Mouse (Mus musculus) erythroblast, adult 5-6 weeks (primary cell): Measurements from ENCODE around the gene Specc1l. TPM values are rescaled to one million over a fixed set of nuclear protein-coding genes. Genes with fewer than 3 reads are reported as not detected.

Source experiments
- ATAC-seq: replicated peaks from 2 replicates; pipeline ENCODE4 v1.8.0; 2016; ENCODE audit warnings: moderate number of reproducible peaks, mild to moderate bottlenecking, moderate TSS enrichment, inconsistent platforms; ENCODE audit not compliant: poor library complexity, low FRiP score, severe bottlenecking
- total RNA-seq, 2 experiments: library from RNA; stranded (forward) in 1 of 2; stranded (reverse) in 1 of 2; fragments of 150-400 nt in 1 of 2; fragments of 200-764, 138-1000 nt in 1 of 2; gene quantifications; 2 replicates each; pipeline versions ENCODE4 v1.2.3 to v1.2.4; 2015 to 2017; ENCODE audit warnings: low replicate concordance in 2 of 2

The Specc1l gene
- total RNA-seq, 2 experiments from 2014 or later: 9.8 to 22.1 TPM

- ATAC-seq: no peak
Measured at GRCm38 (mm10) chr10:75304049-75304405, 92.2 kb downstream of the Specc1l start.

DNA sequence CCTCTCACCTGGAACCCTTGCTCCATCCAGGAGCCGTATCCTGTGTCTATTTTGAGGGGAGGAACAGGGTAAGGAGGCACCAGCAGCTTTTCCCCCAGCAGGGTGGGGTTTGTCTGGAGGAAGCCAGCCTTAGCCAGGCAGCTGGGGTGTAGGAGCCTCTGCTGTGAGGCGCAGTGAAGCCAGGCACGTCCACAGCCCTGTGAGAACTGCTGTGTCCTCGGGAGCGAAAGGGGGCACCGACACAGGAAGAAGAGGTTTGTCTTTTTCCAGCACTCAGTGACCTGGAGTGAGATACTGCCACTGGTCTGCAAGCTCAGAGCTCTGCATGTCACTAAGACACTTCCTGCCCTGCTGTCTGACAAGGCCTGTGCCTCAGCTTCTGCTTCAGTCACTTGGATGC lies 92.5 kb downstream of the Specc1l start:
- no peak for ATAC-seq

GRCm38 (mm10) chr10:75307130-75307529 lies 95.3 kb downstream of the Specc1l start:
- no peak for ATAC-seq

GRCm38 (mm10) chr10:75312361-75312760 lies 100.5 kb downstream of the Specc1l start:
- no peak for ATAC-seq

GRCm38 (mm10) chr10:75314190-75314980 lies 102.5 kb downstream of the Specc1l start:
- ATAC-seq: no peak

DNA sequence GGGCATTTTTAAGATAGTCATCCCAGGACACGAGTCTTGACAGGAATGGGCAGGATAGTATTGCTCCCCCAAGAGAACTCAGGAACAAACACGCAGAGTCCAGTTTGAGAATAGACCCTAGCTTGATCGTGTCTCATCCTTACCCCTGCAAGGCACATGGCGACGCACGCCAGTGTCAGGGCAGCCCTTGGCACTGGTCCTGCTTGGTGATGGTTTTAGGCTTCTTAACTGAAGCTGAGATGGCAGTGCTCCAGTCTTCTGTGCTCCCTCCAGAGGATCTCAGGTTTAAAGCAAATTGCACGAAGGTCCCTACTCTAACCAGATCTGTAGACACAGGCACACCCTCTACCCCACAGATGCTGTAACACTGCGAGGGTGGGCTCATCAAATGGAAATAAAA lies 103.9 kb downstream of the Specc1l start:
- no peak for ATAC-seq

DNA sequence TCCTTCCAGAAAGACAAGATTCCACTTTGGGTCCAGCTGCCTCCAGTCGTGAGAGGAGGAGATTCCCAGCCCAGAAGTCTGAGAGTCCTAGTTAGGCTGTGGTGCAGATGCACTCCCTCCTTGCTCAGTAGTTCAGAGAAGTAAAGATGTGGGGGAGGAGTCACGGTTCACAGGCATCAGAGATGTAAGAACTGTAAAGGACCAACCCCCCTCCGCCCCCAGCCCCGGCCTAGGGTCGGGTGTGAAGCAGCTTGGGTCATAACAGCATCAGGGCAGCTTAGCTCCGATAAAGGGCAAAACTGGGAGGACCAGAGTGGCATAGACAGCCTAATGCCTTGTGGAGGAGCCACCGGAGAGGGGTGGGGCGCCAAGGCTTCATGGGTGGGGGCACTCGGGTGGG lies 104.6 kb downstream of the Specc1l start:
- ATAC-seq: no peak

DNA sequence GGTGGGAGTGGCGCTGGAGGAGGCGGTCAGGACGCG lies 104.8 kb downstream of the Specc1l start, which contains the start of gene Adora2a:
Gene Adora2a (plus strand): TSS at position 6 of the 36 bp plus-strand sequence.
- ATAC-seq: no peak

- no peak for ATAC-seq
Measured at GRCm38 (mm10) chr10:75316908-75317761, 105.3 kb downstream of the Specc1l start.

- ATAC-seq: no peak
Measured at GRCm38 (mm10) chr10:75318206-75318605, 106.3 kb downstream of the Specc1l start.

DNA sequence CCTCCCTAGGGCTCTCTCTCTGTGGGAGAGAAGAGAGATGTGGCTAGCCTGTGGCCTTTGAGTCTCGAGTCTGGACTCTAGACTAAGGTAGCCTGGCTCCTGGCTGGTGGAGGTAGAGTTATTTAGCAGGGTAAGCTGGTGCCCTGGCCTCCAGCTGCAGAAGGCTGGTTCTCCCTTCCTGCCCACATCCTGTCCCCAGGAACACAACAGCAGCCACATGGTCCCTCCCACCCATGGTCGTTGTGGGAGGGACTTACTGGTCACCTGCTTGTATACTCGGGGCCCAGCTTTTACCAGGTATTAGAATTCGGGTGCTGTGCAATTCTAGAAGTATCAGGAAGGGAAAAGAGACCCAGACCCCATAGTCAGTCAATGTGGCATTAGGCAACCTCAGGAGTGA lies 108.4 kb downstream of the Specc1l start:
- ATAC-seq: no peak

DNA sequence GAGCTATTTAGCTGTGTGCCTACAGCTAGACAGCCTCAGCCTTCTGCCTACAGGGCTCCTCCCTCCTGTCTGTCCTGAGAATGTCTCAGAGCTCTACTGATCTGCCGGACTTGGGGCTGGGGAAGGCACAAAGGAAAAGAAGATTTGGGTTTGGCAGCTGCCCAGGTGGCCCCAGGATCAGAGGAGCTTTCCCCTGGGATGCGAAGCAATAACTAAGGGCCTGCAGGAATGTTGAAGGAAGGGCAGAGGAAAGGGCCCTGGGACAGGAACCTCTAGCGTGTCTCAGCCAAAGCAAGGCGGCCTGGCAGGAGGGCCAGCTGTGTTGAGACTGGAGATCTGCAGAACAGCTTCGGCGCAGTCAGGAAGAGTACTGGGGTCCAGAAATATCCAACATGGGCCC lies 111.1 kb downstream of the Specc1l start:
- ATAC-seq: no peak

DNA sequence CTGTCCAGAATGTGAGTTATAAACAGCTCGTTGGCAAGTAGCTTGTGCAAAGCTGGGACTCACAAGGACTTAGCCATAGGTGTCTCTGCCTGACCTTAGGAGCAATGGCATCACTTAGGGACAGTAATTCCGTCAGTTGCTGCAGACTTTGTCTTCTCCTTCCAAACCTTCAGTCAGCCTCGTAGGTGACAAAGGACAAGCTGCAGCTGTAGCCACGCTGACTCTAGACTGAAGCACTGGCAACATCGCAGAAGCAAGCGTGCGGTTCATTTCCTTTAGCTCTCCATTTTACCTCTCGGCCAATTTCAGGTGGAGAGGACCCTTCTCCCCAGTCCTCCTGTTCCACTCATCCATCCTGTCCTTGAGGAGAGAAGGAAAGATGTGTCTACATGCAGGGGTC lies 112.1 kb downstream of the Specc1l start:
- ATAC-seq: no peak

DNA sequence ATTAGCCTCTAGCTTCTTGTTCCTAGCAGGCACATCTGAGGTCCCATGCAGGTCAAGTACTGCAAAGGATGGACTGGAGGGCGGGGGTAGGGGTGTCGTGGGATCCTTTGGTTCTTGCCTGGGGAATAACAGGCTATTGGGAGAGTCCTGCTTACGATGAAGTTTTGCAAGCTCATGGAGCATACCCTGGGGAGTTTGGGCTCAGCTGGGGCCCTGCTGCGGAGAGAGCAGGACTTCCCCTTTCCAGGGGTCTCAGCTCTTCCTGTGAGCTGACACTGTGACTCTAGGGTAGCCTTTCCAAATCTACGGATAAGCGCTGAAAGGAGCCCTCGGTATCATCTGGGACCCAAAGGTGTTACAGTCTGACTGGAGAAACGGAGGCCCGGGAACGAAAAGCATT lies 112.5 kb downstream of the Specc1l start:
- ATAC-seq: no peak

DNA sequence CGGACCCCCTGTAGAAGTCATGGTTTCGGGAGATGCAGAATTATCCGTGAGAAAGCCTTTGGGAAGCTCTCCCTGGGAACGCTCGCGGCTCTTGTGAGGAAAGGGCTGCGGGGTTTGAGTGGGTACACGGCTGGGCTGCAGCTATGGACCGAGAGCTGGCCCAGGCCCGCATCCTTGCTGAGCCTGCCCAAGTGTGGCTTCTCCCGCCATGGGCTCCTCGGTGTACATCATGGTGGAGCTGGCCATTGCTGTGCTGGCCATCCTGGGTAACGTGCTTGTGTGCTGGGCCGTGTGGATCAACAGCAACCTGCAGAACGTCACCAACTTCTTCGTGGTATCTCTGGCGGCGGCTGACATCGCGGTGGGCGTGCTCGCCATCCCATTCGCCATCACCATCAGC lies 113.9 kb downstream of the Specc1l start:
- ATAC-seq: no peak

- no peak for ATAC-seq
Measured at GRCm38 (mm10) chr10:75326553-75326952, 114.7 kb downstream of the Specc1l start.

DNA sequence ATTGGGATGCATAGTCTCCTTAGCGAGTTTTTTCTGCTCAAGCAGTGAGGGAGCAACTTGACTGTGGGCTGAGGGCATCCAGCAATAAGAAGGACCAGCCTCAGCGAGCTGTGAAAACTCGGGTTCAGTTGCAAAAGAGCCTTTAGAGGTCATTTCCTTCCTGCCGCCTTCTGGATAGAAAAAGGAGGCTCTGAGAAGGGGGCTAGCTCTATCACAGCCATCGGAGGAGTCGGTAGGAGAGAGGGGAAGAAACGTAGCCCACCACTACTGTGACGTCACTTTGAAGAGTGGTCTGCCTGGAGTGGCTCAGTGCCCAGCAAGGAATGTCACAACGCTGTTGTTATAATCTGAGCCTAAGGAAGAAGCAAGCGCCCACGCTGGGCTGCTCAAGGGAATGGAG lies 115.2 kb downstream of the Specc1l start:
- ATAC-seq: no peak

GRCm38 (mm10) chr10:75328201-75328704 lies 116.4 kb downstream of the Specc1l start:
- ATAC-seq: no peak

- ATAC-seq: no peak
Measured at GRCm38 (mm10) chr10:75332268-75332667, 120.4 kb downstream of the Specc1l start.

- no peak for ATAC-seq
Measured at GRCm38 (mm10) chr10:75333176-75333776, 121.4 kb downstream of the Specc1l start.

GRCm38 (mm10) chr10:75334175-75334574 lies 122.3 kb downstream of the Specc1l start:
- no peak for ATAC-seq
